Mouse (Mus musculus): ENCODE data around the gene Sesn1.
"Not testable (repeated sequence)": the region's sequence is repeated elsewhere in the genome, so short reads cannot be mapped to it uniquely, and the experiment has no call there.

Sesn1 gene

DNA sequence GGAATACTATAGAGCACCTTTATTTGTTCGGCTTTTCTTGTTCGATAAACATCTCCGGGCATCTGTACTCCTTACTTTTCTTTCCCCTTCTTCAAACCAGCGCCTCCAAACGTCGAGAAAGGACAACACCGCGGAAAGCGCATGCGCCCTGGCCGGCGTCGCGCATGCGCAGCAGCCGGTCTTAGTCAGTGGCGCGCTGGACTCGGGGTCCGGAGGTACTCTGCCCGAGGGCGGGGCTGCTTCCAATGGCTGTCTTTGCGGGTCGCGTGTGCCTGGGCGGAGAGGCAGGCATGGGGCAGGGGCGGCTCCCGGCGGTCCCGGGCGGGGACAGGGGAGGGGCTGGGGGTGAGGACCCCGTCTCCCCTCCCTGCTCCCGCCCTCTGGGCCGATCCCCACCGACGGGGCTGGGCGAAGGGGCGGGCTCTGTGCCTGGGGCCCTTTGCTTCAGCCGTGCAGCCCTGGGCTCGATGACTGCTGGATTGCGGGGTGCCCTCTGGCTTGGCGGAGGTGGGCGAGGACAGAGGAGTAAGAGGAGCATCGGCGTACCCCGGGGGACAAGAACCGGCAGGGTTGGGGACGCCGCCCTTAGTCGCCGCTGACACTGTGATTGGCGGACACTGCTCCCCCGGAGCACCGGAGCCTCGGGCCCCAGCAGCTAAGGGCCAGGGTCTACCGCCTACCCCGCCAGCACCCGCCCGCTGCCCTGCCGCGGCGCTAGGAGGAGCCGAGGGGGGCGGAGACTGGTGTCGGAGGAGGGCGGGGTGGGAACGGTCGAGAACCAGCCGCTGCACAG is at the start of gene Sesn1, which contains the start of gene Cep57l1:
Sesn1 (plus strand) TSS at position 165 of the 793 bp plus-strand sequence.
Cep57l1 (minus strand) TSS at position 101 of the 793 bp plus-strand sequence.
- peak; percentile 88 for DNase-seq (ENCODE audit: low read depth)

DNA sequence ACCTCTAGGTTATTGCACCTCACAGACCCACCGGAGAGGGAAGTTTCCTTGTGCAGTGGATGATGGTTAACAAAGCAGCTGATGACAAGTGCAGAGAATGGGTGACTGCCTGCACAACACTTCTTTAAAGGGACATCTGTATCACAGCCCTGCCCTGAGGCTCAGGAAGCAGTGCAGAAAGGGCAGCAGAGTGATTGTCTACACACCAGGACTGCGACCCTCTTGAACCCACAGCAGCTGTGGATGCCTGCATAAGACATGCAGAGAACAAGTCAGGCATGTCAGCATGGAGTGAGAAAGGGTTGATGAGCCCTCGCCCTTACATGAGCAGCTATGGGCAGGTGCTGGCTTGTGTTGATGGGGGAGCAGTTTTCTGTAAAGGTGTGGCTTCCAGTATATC is 48.9 kb upstream of the Sesn1 start:
- no peak for DNase-seq (ENCODE audit: low read depth)

DNA sequence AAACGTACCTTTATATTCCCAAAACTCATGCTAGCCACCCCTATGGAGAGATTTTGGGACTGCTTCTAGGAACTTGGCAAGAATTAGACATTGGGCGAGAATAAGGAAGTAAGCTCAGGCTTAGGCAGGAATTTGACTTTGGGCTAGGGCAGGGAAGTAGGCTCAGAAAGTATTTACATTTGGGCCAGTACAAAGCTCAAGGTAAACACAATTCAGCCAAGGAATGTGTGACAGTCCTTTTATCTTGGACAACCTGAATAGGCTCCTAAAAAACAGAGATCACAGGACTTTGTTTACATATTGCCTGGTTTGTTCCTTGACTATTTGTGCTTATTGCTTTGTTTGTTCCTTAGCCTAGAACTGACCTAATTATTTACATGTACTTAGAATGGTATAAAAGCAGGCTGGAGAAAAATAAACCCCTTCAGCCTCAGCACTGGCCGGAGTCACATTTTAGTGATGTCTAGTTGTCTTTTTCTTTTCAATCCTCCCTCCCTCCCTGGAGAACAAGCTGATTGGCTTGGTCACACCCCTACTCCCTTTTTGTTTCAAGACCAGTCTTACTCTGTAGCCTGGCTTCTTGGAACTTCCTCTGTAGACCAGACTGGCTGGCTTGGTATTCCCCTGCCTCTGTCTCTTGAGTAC is 45.9 kb upstream of the Sesn1 start:
- DNase-seq (ENCODE audit: low read depth) = no peak

DNA sequence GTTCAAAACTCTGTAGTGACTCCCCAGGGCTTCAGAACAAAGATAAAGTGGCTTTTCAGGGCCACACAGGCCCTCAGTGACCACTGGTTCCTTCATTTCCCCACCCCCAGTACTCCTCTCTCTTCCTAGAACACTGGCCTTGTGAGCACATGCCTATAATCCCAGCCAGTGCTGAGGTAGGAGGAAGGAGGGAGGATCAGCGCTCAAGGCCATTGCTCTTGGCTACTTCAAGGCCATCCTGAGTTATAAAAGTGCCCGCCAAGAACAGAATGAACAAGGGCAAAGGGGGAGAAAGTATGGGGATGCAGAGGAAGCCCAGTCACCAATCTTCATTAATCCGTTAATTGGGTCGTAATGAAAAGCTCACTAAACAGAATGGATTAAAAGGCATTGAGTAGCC is 44.1 kb upstream of the Sesn1 start:
- no peak for DNase-seq (ENCODE audit: low read depth)

DNA sequence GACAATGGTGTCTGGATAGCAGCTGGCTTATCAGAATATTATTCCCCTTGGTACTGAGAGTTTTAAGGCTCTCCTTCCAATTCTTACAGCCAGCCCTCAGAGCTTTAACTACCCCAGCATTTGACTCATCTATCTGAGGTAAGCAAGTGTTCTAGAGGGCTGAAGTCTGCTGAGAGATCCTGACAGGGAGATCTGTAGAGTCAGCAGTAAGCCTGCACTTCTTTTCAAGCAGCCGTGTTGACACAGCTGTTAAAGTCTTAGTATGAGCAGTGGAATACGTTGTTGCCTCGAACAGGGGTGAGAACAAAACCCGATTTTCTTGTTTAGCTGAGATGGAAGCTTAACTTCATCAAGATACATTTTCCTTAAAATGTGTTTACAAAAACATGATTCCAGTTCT is 43.5 kb upstream of the Sesn1 start:
- no peak for DNase-seq (ENCODE audit: low read depth)

DNA sequence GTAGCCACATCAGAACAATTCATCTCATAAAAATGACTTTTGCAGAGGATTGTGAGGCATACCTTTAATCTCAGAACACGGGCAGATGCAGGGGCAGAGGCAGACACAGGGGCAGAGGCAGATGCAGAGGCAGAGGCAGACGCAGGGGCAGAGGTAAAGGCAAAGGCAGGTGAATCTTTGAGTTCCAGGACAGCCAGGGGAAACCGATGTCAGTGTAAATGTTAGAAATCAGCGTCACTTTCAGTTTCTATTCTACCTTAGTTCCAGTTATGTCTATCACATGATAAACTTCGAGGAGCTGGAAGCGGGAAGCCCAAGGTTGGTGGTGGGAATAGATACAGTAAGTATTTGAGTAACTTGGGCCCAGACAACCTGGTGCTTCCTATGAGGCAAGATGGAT is 42.5 kb upstream of the Sesn1 start:
- no peak for DNase-seq (ENCODE audit: low read depth)

DNA sequence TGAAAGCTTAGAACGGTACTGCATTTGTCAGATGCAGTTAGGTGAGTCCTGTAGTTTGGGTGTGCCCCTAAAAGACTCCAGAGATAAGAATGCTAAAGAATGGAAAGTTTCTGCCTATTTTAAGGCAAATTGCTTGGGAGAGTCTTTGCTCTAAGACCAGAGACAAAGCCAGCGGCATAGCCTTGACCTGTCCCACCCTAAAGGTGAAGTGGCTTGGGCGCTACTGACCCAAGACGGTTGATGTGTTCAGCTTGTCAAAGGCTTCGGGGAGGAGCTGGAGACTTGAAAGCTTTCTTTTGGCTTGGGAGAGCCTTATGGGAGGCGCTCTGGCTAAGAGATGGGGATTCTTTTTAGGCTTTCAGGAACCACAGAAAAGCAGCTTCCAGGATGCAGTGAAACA is 17.4 kb upstream of the Sesn1 start:
- DNase-seq (ENCODE audit: low read depth) = no peak

DNA sequence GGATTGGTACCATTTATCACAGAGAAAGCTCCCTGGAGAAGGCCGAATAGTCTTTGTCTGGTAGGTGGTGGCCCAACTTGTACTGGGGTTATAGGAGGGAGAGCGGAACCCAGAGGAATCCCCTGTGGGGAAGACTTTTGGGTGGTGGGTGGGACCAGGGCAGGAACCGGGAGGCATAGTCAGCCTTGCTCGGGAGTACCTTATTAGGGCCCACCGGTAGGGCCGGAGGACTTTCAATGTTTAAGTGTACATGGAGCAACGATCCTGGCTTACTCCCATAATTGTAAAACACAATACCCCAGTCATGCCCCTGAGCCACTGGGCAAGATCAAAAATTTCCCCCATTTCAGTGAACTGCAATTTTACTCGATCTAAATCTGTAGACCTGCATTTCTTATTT is 12.5 kb upstream of the Sesn1 start:
- DNase-seq (ENCODE audit: low read depth) = no peak

DNA sequence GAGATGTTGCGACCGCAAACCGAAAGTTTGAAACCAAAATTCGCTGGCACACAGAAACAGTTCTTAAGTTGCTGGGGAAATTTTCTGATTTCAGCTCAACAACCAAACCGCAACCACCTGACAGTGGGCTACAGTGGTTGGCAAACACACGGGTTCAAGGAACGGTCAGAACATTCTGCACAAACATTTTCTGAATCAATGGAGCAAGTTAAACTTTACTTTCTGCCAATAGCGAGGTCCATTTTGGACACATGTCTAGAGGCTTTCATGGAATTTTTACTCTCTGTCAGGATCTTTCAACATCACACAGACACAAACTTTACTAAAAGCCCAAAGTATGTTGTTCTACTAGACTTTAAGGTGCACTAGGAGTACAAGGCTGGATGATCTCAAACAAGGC is 6.3 kb upstream of the Sesn1 start:
- DNase-seq (ENCODE audit: low read depth) = no peak

DNA sequence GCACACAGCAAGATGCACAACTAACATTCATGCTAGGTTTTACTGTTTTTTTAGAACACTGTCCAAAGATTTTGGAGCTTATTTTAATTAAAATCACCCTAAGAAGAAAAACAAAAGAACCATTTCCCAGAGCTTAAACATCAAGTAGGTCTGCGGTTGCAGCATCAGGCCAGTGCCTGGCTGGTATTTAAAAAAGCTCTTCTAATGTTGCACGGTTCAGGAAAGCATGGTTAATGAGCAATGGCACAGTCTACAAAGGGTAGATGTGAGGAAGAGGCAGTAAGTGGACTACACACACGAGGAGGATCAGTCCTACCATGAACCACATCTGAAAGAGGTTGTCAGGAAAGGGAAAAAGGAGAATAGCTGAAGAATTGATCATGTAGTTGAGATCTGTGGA is 5.0 kb upstream of the Sesn1 start:
- no peak for DNase-seq (ENCODE audit: low read depth)

DNA sequence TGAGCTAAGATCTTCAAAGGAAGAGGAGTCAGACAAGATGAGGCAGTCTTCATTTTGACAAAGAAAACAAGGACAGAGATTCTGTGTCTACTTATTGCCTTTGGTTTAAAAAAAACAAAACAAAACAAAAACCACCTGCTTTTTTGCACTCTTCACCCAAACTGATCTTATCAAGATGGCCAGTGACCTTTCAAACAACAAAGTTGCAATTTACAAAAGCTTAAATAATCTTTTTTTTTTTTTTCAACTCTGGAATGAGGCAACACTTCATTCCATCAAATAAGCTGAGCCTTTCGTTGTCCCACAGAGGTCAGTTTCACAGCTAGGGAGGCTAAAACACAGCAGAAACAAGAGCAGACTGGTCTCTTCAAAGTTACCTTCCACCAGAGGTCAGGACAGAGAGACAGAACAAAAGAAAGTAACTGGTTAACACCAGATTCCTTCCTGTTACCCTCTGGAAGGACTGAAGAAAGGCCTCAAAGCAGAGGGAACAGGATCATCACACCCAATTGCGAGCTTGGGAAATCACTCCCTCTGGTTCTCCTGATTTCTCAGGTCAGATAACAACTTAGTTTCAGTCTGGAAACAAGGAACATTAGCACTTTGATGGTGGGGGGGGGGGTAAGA is 3.9 kb upstream of the Sesn1 start:
- no peak for DNase-seq (ENCODE audit: low read depth)

DNA sequence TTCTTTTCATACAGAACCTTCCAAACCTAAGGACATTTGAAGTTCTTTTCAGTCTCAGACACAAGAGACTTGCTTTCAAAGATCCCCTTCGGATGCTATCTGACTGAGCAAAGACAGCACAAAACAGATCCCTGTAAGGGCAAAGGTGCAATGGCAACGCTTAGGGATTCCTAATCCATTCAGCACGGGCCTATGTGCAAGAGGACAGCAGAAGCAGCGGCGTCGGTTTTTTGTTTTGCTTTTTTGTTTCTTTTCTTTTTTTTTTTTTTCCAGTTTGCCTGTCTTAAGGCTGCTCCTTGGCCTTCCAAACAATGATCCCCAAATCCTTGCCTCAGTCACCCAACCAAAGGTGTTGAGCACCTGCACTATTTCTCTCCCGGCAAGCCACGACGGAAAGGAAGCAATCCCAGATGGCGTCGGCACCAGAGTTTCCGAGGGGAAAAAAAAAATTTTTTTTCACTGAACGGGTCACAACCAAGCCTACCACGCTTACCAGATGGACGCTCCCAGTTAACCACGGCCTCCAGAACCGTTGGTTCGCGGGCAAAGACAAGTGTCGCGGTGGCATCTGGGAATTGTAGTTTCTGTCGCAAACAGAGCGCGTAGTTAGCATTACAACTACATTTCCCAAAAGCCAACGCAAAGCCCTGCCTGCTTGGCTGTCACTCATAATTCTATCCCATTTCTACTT is 510 bp upstream of the Sesn1 start:
- peak; percentile 80 for DNase-seq (ENCODE audit: low read depth)

DNA sequence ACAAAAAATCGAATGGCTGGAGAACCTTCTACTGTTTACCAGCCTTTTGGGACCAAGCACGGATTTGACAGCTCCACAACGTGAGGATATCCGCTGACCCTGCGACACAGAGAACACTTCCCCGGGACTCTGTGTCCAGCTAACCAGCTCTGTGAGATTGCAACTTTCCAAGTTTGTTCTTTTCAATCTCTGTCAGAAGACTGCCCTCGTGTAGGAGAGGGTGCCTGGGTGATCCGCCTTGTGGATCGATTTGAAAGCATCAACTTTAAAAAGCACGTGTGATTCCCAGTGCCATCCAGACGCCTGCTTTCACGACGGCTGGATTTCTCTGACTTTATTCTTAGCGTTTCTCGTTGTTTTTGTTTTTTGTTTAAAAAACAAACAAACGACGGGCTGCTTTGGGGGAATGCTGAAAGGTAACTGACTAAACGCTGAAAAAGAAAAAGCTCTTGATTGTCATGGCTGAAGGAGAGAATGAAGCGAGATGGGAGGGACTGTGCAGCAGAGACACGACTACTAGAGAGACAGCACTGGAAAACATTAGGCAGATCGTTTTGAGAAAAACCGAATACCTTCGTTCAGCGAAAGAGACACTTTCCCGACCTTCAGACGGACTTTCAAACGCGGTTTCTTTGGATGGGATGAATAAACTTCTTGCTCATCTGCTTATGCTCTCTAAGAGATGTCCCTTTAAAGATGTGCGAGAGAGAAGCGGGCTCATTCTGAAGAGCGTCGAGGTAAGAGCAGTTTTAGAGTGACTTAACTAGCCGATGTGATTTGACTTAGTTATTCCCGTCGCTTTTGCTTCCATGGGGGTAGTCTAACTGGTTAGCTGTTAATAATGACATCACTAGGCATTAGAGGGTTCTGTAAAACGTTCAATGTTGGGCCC is 1.1 kb downstream of the Sesn1 start:
- DNase-seq (ENCODE audit: low read depth) = peak; percentile 71

DNA sequence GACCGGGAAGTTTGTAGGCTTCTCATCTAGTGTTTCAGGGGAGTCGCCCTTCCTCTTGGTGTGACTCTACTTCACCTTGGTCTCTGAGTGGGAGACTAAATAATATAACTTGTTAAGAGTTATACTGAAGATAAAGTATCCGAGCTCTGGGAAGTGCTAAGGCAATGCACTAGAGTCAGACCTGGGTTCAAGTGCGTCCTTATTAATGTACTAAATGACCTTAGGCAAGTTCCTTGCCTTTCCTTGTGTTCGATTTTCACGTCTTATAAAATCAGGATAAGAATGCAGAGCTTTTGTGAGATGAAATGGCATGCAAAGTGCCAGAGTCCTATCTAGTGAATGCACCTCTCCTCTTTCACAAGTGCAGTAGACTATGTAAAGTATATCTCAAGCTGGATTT is 2.8 kb downstream of the Sesn1 start:
- DNase-seq (ENCODE audit: low read depth) = no peak

DNA sequence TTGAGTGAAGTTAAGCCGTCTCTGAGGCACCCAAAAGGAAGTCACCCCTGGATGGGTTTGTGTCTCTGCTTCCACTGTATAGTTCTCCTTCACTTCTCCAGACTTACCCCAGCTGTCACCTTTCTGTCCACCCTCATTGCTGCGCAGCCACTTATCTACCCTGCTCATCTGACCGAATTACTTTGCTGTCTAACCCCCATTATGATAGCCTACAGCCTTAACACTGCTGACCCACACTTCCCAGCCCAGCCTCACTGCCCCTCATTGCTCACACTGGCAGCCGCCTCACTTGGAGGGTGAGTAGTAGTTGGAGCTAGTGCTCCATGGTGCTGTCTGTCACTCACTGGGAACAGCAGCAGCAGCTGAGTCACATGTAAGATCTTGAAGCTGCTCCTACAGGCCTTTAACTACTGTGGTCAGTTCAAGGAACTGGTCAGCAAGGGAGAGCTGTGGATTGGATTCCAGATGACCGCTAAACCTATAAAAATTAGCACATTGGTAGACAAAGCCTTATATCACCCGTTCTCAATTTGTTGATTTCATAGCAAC is 4.6 kb downstream of the Sesn1 start:
- DNase-seq (ENCODE audit: low read depth) = no peak

DNA sequence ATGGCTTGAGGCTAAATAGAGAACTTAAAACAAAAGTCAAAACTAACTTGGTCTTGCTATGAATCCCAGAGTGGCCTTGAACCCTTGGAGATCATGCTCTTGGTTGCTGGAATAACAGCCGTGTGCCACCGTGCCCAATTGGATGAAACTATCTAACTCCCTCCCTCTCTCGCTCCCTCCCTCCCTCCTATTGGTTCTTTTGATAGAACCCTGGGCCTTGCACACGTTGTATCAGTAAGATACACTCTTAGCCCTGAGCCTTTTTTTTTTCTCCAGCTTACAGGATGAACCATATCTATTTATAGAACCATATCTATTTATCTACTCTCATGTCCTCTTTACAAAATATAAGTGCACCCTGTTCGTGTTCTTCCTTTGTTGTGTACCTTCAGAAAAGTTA is 6.8 kb downstream of the Sesn1 start:
- no peak for DNase-seq (ENCODE audit: low read depth)

DNA sequence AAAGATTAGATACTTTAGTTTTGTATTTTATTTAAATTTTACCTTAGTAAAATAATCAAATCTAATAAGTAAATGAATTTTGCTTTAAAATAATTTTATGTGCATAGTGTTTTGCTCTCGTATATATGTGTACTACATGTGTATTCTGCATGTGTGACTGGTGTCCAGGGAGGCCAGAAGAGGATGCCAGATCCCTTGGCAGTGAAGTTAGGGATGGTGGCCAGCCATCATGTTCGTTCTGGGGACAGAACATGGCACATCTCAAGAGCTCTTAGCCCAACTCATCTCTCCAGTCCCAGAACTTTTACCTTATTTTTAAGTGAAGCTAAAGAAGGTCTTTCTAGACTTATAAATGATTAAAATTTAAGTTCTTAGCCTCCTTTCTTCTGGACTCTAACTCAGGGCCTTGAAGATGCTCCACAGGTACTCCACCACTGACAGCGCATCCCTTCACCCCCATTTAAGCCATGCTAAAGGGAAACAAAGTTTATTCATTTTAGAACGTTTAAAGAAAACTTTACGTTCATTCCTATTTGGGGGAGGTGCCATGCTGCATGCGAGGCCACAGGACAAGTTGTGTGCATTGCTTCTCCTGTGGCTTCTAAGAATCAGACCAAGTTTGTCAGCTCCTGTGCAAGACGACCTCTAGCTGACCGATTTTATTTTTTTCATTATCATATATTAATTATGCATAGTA is 8.4 kb downstream of the Sesn1 start:
- no peak for DNase-seq (ENCODE audit: low read depth)

DNA sequence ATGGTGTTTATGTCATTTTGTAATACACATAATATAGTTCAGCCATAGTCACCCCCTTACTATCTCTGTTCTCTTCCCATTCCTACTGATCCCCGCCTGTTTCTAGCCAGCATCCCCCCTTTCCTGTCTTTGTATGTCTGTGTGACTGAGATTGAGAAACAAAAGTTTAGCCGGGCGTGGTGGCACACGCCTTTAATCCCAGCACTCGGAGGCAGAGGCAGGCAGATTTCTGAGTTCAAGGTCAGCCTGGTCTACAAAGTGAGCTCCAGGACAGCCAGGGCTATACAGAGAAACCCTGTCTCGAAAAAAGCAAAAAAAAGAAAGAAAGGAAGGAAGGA is 9.0 kb downstream of the Sesn1 start:
- not testable (repeated sequence) for DNase-seq (ENCODE audit: low read depth)

DNA sequence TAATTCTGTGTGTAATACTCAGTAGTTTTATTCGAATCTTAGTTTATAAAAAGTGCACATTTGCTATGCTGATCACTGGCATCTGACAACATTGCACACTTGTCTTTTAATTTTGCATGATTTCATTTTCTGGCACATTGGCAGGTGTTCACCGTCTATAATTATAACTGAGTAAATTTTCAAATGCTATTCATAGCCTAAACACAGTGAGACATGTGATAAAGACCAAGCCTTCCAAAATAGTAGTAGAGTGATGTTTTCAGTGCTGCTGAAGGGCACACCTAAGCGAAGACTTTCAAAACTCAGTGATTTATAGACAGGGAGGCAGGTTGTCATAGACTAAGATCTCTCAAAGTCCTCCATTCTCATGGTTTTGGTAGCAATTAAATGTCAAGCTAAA is 9.6 kb downstream of the Sesn1 start:
- DNase-seq (ENCODE audit: low read depth) = no peak

DNA sequence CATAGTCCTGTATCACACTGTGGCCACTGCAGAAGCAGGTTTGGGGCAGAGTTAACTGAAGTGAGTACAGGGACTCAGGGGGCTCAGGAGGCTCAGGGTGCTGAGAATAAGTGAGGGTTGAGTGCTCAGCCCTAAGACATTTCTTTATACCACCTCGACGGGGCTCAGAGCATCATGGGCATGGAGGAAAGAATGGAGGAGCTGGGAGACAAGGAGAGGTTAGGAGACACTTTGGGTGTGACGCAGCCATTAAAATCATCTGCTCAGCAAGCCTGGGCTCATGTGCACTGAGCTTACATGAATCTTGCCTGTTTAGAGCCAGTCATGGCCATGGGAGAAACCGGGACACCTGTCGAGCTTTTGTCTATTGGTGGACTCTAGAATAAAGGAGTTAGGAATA is 10.7 kb downstream of the Sesn1 start:
- DNase-seq (ENCODE audit: low read depth) = no peak

DNA sequence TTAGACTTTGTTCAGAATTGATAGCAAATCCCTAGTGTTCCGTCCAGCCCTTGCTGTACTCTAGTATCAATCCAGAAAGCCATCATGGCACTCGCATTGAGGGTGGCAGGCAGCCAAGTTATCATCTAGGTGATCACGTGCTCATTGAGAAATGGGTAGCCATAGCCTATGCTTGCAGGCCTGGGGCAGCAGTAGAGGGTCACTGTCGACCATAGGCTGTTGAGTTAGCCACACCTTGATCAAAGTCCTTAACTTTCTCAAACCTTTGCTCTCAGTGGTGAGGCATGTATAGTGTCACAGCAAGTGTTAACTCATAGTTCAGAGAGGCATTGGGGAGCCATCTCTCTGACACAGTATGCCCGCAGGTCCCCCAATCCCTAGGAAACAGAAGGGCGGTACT is 11.4 kb downstream of the Sesn1 start:
- no peak for DNase-seq (ENCODE audit: low read depth)

Measured in fibroblast of lung, adult 2 months (primary cell).